Mouse (Mus musculus): ENCODE results near the gene Cd248. TPM values are rescaled to one million over a fixed set of nuclear protein-coding genes. Genes with fewer than 3 reads are reported as not detected.

The Cd248 gene
- polyA plus RNA-seq, 1 experiment from 2014 or later: 47.7 TPM

DNA sequence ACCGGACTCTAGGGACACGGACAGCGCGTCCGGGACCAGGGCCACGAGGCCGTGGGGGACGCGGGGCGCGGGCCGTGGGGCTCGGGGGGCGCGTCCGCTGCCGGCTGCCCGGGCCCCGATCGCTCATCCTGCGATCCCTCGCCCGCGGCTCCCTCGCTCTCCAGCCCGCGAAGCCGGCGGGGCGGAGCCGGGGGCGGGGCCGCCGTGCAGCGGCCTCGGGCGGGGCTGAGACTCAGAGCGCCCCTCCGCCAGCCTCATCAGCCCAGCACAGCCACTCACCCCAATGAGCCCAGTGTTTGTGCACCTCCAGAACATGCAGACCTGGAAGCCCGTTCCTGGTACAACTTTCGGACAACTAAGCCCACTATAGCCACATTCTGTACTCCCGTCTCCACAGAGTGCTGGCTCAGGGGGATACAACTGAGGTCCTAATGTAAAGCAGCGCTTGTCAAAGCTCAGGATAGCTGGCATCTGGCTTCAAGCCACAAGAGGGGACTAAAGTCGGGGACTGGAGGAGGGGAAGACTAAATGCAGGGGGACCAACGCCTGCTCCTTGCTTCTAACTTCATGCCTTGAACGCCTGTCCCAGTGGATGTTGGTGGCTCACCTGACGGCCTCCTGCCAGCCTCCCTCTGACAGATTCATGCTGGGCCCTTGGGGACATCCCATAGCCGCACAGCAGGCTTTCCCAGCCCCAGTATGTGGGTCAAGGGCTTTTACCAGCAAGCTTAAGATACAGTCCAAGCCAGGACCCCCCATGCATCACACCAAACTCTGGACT is 30.7 kb downstream of the Cd248 start, which contains the start of gene Cnih2:
Cnih2 (minus strand) TSS at position 159 of the 781 bp plus-strand sequence.
- Histone ChIP-seq H3K9ac (peak within 1 kb of the TSS; percentile 75), H3K4me1 (replicated peaks) (peaks cover 36% of the 10 kb centered on the region), H3K4me2 (replicated peaks) (peak within 1 kb of the TSS; percentile 100), H3K27me3 (replicated peaks) (no peaks in the 10 kb centered on the region), H3K4me3 (replicated peaks) (peak within 1 kb of the TSS; percentile 58), H3K27ac (no peak within 1 kb of the TSS), H3K36me3 (peaks cover 37% of the 10 kb centered on the region), H3K9me3 (no peaks in the 10 kb centered on the region)
- peak; percentile 73 for ATAC-seq
- 5% methylated on average over 38 of the region's 48 CpGs for WGBS

DNA sequence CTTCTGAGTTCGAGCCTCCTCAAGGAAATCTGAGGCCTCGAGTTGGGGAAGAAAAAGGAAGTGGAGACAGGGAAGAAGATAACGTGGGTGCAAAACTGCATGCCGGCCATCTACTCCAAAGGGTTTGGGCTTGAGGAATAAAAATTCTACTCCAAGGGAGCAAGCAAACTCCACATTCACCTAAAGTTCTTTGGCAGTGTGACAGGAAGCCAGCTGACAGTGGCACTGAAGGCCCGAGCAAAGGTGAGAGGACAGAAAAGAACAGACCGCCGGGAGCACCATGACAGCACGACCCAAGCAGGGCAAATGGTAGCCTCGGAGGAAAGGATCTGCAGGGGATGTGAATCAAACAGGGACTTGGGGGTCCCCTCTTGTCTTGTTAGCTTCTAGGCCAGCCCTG is 38.2 kb downstream of the Cd248 start:
- peaks cover 49% of the 10 kb centered on the region for H3K36me3 ChIP-seq
- no peaks in the 10 kb centered on the region for H3K9me3 ChIP-seq
- H3K4me2 ChIP-seq (replicated peaks): peak overlapping the region; percentile 85
- whole genome bisulfite sequencing: 5% methylated on average over 9 of the region's 9 CpGs
- peak overlapping the region; percentile 64 for H3K9ac ChIP-seq
- H3K4me3 ChIP-seq (replicated peaks): peak overlapping the region; percentile 65
- H3K4me1 ChIP-seq (replicated peaks): peaks cover 19% of the 10 kb centered on the region
- H3K27ac ChIP-seq: peak overlapping the region; percentile 96
- 0 out of 2 replicates have a peak, but pooled peaks have one; percentile 3 for ATAC-seq
- no peaks in the 10 kb centered on the region for H3K27me3 ChIP-seq (replicated peaks)

GRCm38 (mm10) chr19:5106731-5107191 is 38.9 kb downstream of the Cd248 start, which contains the start of gene Rab1b:
TSS of gene Rab1b (minus strand) at chr19:5107072.
- peak within 1 kb of the TSS; percentile 65 for H3K4me3 ChIP-seq (replicated peaks)
- H3K9me3 ChIP-seq: no peaks in the 10 kb centered on the region
- peak within 1 kb of the TSS; percentile 64 for H3K9ac ChIP-seq
- peak within 1 kb of the TSS; percentile 85 for H3K4me2 ChIP-seq (replicated peaks)
- peaks cover 48% of the 10 kb centered on the region for H3K36me3 ChIP-seq
- no peaks in the 10 kb centered on the region for H3K27me3 ChIP-seq (replicated peaks)
- WGBS: under 1% methylated on average over 46 of the region's 46 CpGs
- H3K27ac ChIP-seq: peak within 1 kb of the TSS; percentile 96
- H3K4me1 ChIP-seq (replicated peaks): peaks cover 19% of the 10 kb centered on the region
- ATAC-seq: peak; percentile 94

GRCm38 (mm10) chr19:5107556-5108270 is 39.8 kb downstream of the Cd248 start:
- Histone ChIP-seq H3K27ac (peak overlapping the region; percentile 29; the same call in 1 of the 2 replicates), H3K4me2 (replicated peaks) (peak overlapping the region; percentile 85), H3K27me3 (replicated peaks) (no peaks in the 10 kb centered on the region), H3K36me3 (peaks cover 41% of the 10 kb centered on the region), H3K9me3 (no peaks in the 10 kb centered on the region), H3K9ac (peak overlapping the region; percentile 4; the same call in 1 of the 2 replicates), H3K4me1 (replicated peaks) (peaks cover 19% of the 10 kb centered on the region), H3K4me3 (replicated peaks) (no peak overlapping the region; the same call in 1 of the 2 replicates)
- peak; percentile 9; the same call in 1 of the 2 replicates for ATAC-seq
- WGBS: 64% methylated on average over 18 of the region's 18 CpGs

- H3K27ac ChIP-seq: peak overlapping the region; percentile 29
- H3K4me1 ChIP-seq (replicated peaks): peaks cover 19% of the 10 kb centered on the region
- H3K9ac ChIP-seq: peak overlapping the region; percentile 4; the same call in 1 of the 2 replicates
- 15% methylated on average over 5 of the region's 5 CpGs for WGBS
- peaks cover 36% of the 10 kb centered on the region for H3K36me3 ChIP-seq
- H3K9me3 ChIP-seq: no peaks in the 10 kb centered on the region
- H3K4me2 ChIP-seq (replicated peaks): no peak overlapping the region; the same call in 1 of the 2 replicates
- ATAC-seq: peak; percentile 44
- no peaks in the 10 kb centered on the region for H3K27me3 ChIP-seq (replicated peaks)
- no peak overlapping the region for H3K4me3 ChIP-seq (replicated peaks)
These were observed 40.3 kb downstream of the Cd248 start for GRCm38 (mm10) chr19:5108271-5108575.

GRCm38 (mm10) chr19:5108702-5109101 is 40.8 kb downstream of the Cd248 start:
- no peak for ATAC-seq
- Histone ChIP-seq H3K27me3 (replicated peaks) (no peaks in the 10 kb centered on the region), H3K9ac (peak overlapping the region; percentile 4; the same call in 1 of the 2 replicates), H3K4me1 (replicated peaks) (peaks cover 19% of the 10 kb centered on the region), H3K9me3 (no peaks in the 10 kb centered on the region), H3K4me2 (replicated peaks) (peak overlapping the region; percentile 5; the same call in 1 of the 2 replicates), H3K27ac (peak overlapping the region; percentile 29), H3K4me3 (replicated peaks) (no peak overlapping the region), H3K36me3 (peaks cover 33% of the 10 kb centered on the region)
- 38% methylated on average over 4 of the region's 4 CpGs for WGBS

GRCm38 (mm10) chr19:5109659-5110453 is 42.0 kb downstream of the Cd248 start:
- ATAC-seq: no peak
- peaks cover 22% of the 10 kb centered on the region for H3K36me3 ChIP-seq
- H3K4me1 ChIP-seq (replicated peaks): peaks cover 19% of the 10 kb centered on the region
- H3K9ac ChIP-seq: no peak overlapping the region
- no peaks in the 10 kb centered on the region for H3K9me3 ChIP-seq
- no peaks in the 10 kb centered on the region for H3K27me3 ChIP-seq (replicated peaks)
- WGBS: 73% methylated on average over 19 of the region's 19 CpGs
- H3K27ac ChIP-seq: no peak overlapping the region
- no peak overlapping the region for H3K4me2 ChIP-seq (replicated peaks)
- H3K4me3 ChIP-seq (replicated peaks): no peak overlapping the region

GRCm38 (mm10) chr19:5113783-5114182 is 45.9 kb downstream of the Cd248 start:
- 93% methylated on average over 7 of the region's 7 CpGs for WGBS
- Histone ChIP-seq H3K4me1 (replicated peaks) (peaks cover 17% of the 10 kb centered on the region), H3K27ac (no peak overlapping the region), H3K36me3 (peaks cover 20% of the 10 kb centered on the region), H3K4me2 (replicated peaks) (no peak overlapping the region), H3K9ac (no peak overlapping the region), H3K9me3 (no peaks in the 10 kb centered on the region), H3K27me3 (replicated peaks) (no peaks in the 10 kb centered on the region), H3K4me3 (replicated peaks) (no peak overlapping the region)
- no peak for ATAC-seq

- H3K27me3 ChIP-seq (replicated peaks): no peaks in the 10 kb centered on the region
- H3K27ac ChIP-seq: peak overlapping the region; percentile 88
- ATAC-seq: peak; percentile 95
- peaks cover 14% of the 10 kb centered on the region for H3K4me1 ChIP-seq (replicated peaks)
- WGBS: under 1% methylated on average over 79 of the region's 83 CpGs
- no peaks in the 10 kb centered on the region for H3K36me3 ChIP-seq
- H3K9ac ChIP-seq: peak overlapping the region; percentile 75
- H3K4me2 ChIP-seq (replicated peaks): peak overlapping the region; percentile 72
- H3K9me3 ChIP-seq: no peaks in the 10 kb centered on the region
- peak overlapping the region; percentile 88 for H3K4me3 ChIP-seq (replicated peaks)
These were observed 49.9 kb downstream of the Cd248 start for GRCm38 (mm10) chr19:5117494-5118383.

GRCm38 (mm10) chr19:5118384-5118698 is 50.5 kb downstream of the Cd248 start, which contains the start of gene Klc2:
TSS of gene Klc2 (minus strand) at chr19:5118560.
- under 1% methylated on average over 18 of the region's 18 CpGs for WGBS
- H3K27me3 ChIP-seq (replicated peaks): no peaks in the 10 kb centered on the region
- no peak for ATAC-seq

More at GRCm38 (mm10) chr19:5118384-5118698, 50.5 kb downstream of the Cd248 start, which contains the start of gene Klc2:
- H3K4me3 ChIP-seq (replicated peaks): peak within 1 kb of the TSS; percentile 88
- H3K27ac ChIP-seq: peak within 1 kb of the TSS; percentile 88
- peaks cover 14% of the 10 kb centered on the region for H3K4me1 ChIP-seq (replicated peaks)
- peak within 1 kb of the TSS; percentile 75 for H3K9ac ChIP-seq
- H3K36me3 ChIP-seq: no peaks in the 10 kb centered on the region
- peak within 1 kb of the TSS; percentile 72 for H3K4me2 ChIP-seq (replicated peaks)
- no peaks in the 10 kb centered on the region for H3K9me3 ChIP-seq
